Mouse (Mus musculus) liver, embryonic 14.5 days (tissue): Measurements from ENCODE around the gene Lyg2. TPM values are rescaled to one million over a fixed set of nuclear protein-coding genes. Genes with fewer than 3 reads are reported as not detected.

Experiments used
- ATAC-seq: fragments of 200-750 bp; cut with Nextera tagmentation; 2 replicates; pipeline ENCODE4 v1.8.0; 2017; ENCODE audit warnings: moderate number of reproducible peaks, mild to moderate bottlenecking, moderate library complexity; ENCODE audit not compliant: insufficient read depth
- DNase-seq, 3 experiments: peaks; one replicate each; pipeline ENCODE4 v3.0.0-alpha.2; 2012 to 2013; ENCODE audit warnings: low read depth in 3 of 3, low spot score in 3 of 3
- H3K27ac ChIP-seq: fragments of 300-500 bp; sonication (generic); 2 replicates; pipeline ENCODE4 v1.5.1; 2014; ENCODE audit warnings: moderate library complexity, mild to moderate bottlenecking, control low read depth, inconsistent platforms
- H3K27me3 ChIP-seq: fragments of 300-500 bp; sonication (generic); 2 replicates; pipeline ENCODE4 v1.6.1; 2014; ENCODE audit warnings: mild to moderate bottlenecking, low read length, moderate library complexity; ENCODE audit not compliant: control insufficient read depth, insufficient read depth
- H3K36me3 ChIP-seq: fragments of 300-500 bp; sonication (generic); replicated peaks from 2 replicates; pipeline ENCODE4 v1.6.1; 2014; ENCODE audit warnings: low read depth; ENCODE audit not compliant: control insufficient read depth, insufficient read depth
- H3K4me1 ChIP-seq, 2 experiments: fragments of 200-500 bp in 1 of 2; fragments of 300-500 bp in 1 of 2; sonication (generic) in 1 of 2; replicated peaks; 2 replicates each; pipeline ENCODE4 v1.6.1; 2012 to 2014; ENCODE audit warnings: antibody characterized with exemption in 1 of 2, inconsistent platforms in 1 of 2, low read length in 1 of 2; ENCODE audit not compliant: control insufficient read depth in 2 of 2, insufficient read depth in 2 of 2
- H3K4me2 ChIP-seq: fragments of 300-500 bp; sonication (generic); 2 replicates; pipeline ENCODE4 v1.6.1; 2014; ENCODE audit warnings: low read depth, mild to moderate bottlenecking, control low read depth, moderate library complexity
- H3K4me3 ChIP-seq, 2 experiments: fragments of 200-500 bp in 1 of 2; fragments of 300-500 bp in 1 of 2; sonication (generic) in 1 of 2; 2 replicates each; pipeline ENCODE4 v1.5.1; 2012 to 2014; ENCODE audit warnings: low read depth in 2 of 2, low read length in 2 of 2, mild to moderate bottlenecking in 2 of 2, control low read depth in 1 of 2, inconsistent platforms in 1 of 2, moderate library complexity in 1 of 2; ENCODE audit not compliant: insufficient read depth in 1 of 2
- H3K9ac ChIP-seq: fragments of 300-500 bp; sonication (generic); replicated peaks from 2 replicates; pipeline ENCODE4 v1.6.1; 2014; ENCODE audit warnings: mild to moderate bottlenecking, control low read depth, moderate library complexity
- H3K9me3 ChIP-seq: fragments of 300-500 bp; sonication (generic); 2 replicates; pipeline ENCODE4 v1.6.1; 2016; ENCODE audit warnings: low read length, mixed read lengths; ENCODE audit not compliant: control insufficient read depth
- CTCF ChIP-seq: IDR thresholded peaks from 2 replicates; pipeline ENCODE4 v1.5.1; 2016; ENCODE audit warnings: antibody characterized with exemption, low read depth, control low read depth
- EP300 ChIP-seq: IDR thresholded peaks from 2 replicates; pipeline ENCODE4 v1.6.1; 2016; ENCODE audit warnings: antibody characterized with exemption, low read depth
- WGBS: fragments of 180-500 bp; shearing (Covaris S2); extraction: QIAGEN DNeasy Blood & Tissue Kit; methylation state at CpG from one replicate; pipeline ENCODE4 v1.1.7; 2014; ENCODE audit not compliant: insufficient replicate concordance; 5-methylcytosine and 5-hydroxymethylcytosine counted together
- polyA plus RNA-seq, 2 experiments: library from polyadenylated mRNA; depleted of rRNA in 1 of 2; stranded (reverse) in 1 of 2; unstranded in 1 of 2; fragments of >200 nt; fragmentation: Nextera tagmentation in 1 of 2; extraction: Ambion mirVana in 1 of 2; gene quantifications; 2 replicates each; pipeline versions ENCODE4 v1.2.1 to v1.2.3; 2012 to 2014

The Lyg2 gene
- polyA plus RNA-seq, 2 experiments, result 0.01 TPM; not detected in 1

DNA sequence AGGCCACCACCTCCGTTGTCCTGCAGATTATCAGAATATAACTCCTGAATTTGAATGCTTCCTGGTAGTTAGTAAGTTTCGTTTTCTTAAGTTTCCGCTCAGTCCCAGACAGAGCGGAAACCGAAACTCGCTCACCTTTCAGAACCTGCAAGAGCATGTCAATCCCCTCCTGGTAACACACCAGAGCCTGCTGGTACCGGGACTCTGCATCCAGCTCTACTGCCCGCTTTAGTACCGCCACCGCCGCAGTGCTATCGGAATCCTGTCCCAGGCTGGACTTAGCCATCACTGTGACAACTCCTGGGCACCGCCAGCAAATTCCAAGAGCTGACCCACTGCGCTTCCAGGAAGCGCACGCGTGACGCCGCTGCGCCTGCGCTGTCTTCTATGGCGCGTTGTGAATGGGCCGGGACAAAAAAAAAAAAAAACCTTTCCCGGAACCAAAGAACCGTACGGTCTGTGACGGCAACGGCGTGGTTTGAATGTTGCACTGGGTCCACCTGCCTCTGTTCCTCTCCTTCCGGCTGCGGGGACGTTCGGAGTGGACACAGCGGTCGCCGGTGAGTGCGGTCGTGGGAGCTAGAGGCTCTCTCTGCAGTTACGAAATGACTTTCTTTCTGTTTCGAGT, 26.2 kb downstream of the Lyg2 start, which contains the start of the genes Mitd1 and Mrpl30:
Gene Mitd1 (minus strand): TSS at position 387 of the 628 bp plus-strand sequence.
Gene Mrpl30 (plus strand): TSS at position 453 of the 628 bp plus-strand sequence.
- DNase-seq (peak; percentile 83 to 88 (median 83)), ATAC-seq (peak; percentile 90)
- H3K36me3 ChIP-seq, result peaks cover 8% of the 10 kb centered on the region
- WGBS, result under 1% methylated on average over 41 of the region's 41 CpGs
- peak within 1 kb of the TSS; percentile 82 for H3K27ac ChIP-seq
- peak within 1 kb of the TSS; percentile 85 for H3K9ac ChIP-seq
- H3K27me3 ChIP-seq, result no peaks in the 10 kb centered on the region
- TF ChIP-seq EP300 (no peak), CTCF (no peak)
- H3K4me2 ChIP-seq, result peak within 1 kb of the TSS; percentile 92
- H3K4me3 ChIP-seq, result peak within 1 kb of the TSS; percentile 91 to 99
- no peaks in the 10 kb centered on the region for H3K9me3 ChIP-seq
- H3K4me1 ChIP-seq, result peaks cover 9 to 14% of the 10 kb centered on the region in 2 experiments

DNA sequence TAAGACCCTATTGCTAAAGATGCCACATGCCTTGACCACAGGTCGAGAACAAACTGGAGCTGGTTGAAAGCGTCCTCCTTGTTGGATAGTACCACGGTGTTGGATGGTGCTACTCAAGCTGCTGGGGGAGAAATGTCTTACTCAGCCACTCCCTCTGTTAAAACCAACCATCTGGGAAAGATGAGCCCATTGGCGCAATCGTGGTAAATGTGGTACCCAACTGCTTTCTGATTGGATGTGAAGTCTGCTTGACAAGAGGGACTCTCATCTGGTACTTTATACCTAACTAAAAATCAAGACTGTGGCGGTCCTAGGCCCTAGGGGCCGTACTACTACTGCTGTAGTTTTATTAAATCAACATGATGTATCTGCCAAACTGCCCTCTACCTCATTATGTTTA, 27.1 kb downstream of the Lyg2 start:
- Histone ChIP-seq H3K9me3 (no peaks in the 10 kb centered on the region), H3K4me3 (peak overlapping the region; percentile 91 to 99), H3K9ac (peak overlapping the region; percentile 85), H3K4me2 (peak overlapping the region; percentile 92), H3K27me3 (no peaks in the 10 kb centered on the region), H3K4me1 (peaks cover 9 to 20% of the 10 kb centered on the region in 2 experiments), H3K36me3 (no peaks in the 10 kb centered on the region), H3K27ac (peak overlapping the region; percentile 82)
- WGBS, result 67% methylated on average over 7 of the region's 7 CpGs
- TF ChIP-seq CTCF (no peak), EP300 (no peak)
- ATAC-seq, result no peak
- DNase-seq, result no peak

DNA sequence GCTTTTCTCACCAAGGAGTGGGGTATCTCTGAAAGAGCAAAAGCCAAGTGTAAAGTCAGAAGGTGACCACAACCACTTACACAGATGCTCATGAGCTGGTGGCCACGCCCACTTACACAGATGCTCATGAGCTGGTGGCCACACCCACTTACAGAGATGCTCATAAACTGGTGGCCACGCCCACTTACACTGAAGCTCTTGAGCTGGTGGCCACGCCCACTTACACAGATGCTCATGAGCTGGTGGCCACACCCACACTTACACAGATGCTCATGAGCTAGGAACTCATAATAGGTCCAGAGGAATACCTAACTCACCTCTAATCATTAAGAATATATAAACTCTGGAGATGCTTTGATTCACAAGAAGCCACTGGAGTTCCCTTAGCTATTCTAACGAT, 31.8 kb downstream of the Lyg2 start:
- peak; percentile 81 to 89 (median 82) for DNase-seq
- H3K4me3 ChIP-seq, result no peak overlapping the region
- H3K4me2 ChIP-seq, result no peak overlapping the region
- no peak overlapping the region for H3K9ac ChIP-seq
- WGBS, result 42% methylated on average over 4 of the region's 4 CpGs
- no peaks in the 10 kb centered on the region for H3K9me3 ChIP-seq
- TF ChIP-seq CTCF (no peak), EP300 (no peak)
- H3K27me3 ChIP-seq, result no peaks in the 10 kb centered on the region
- peaks cover 3 to 19% of the 10 kb centered on the region in 2 experiments; a peak in 3 of 4 replicates for H3K4me1 ChIP-seq
- H3K27ac ChIP-seq, result no peak overlapping the region
- peak; percentile 57; the same call in 1 of the 2 replicates for ATAC-seq
- peaks cover 10% of the 10 kb centered on the region for H3K36me3 ChIP-seq

DNA sequence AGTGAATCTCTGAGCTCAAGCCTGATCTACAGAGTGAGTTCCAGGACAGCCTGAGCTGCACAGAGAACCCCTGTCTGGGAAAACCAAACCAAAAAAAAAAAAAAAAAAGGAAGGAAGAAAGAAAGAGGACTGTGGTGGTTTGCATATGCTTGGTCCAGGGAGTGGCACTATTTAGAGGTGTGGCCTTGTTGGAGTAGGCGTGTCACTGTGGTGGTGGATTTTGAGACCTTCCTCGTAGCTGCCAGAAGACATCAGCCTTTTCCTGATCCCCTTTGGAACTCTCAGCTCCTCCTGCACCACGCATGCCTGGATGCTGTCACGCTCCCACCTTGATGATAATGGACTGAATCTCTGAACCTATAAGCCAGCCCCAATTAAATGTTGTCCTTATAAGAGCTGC, 32.9 kb downstream of the Lyg2 start:
- TF ChIP-seq CTCF (no peak), EP300 (no peak)
- no peak for DNase-seq
- ATAC-seq, result no peak
- H3K36me3 ChIP-seq, result peaks cover 19% of the 10 kb centered on the region
- H3K9me3 ChIP-seq, result no peaks in the 10 kb centered on the region
- H3K4me3 ChIP-seq, result no peak overlapping the region
- 72% methylated on average over 4 of the region's 4 CpGs for WGBS
- no peak overlapping the region for H3K27ac ChIP-seq
- H3K27me3 ChIP-seq, result no peaks in the 10 kb centered on the region
- no peak overlapping the region for H3K9ac ChIP-seq
- H3K4me1 ChIP-seq, result peaks cover 0 to 13% of the 10 kb centered on the region in 2 experiments; a peak in 2 of 4 replicates
- no peak overlapping the region for H3K4me2 ChIP-seq

- TF ChIP-seq CTCF (no peak), EP300 (no peak)
- H3K4me3 ChIP-seq, result no peak overlapping the region
- peaks cover 25% of the 10 kb centered on the region for H3K36me3 ChIP-seq
- ATAC-seq (no peak), DNase-seq (no peak)
- no peak overlapping the region for H3K4me2 ChIP-seq
- no peak overlapping the region for H3K27ac ChIP-seq
- 81% methylated on average over 13 of the region's 13 CpGs for WGBS
- no peaks in the 10 kb centered on the region for H3K27me3 ChIP-seq
- no peak overlapping the region for H3K9ac ChIP-seq
- no peaks in the 10 kb centered on the region for H3K9me3 ChIP-seq
- H3K4me1 ChIP-seq, result peaks cover 4 to 6% of the 10 kb centered on the region in 2 experiments; a peak in 2 of 4 replicates
Measured at GRCm38 (mm10) chr1:37877736-37878460, 38.4 kb downstream of the Lyg2 start.
